Mouse (Mus musculus): Measurements from ENCODE around the gene St6galnac3. TPM values are rescaled to one million over a fixed set of nuclear protein-coding genes. Genes with fewer than 3 reads are reported as not detected.
A peak's percentile ranks its signal among the peaks of the same experiment; 100 is the strongest.

St6galnac3 gene
- polyA plus RNA-seq, 1 experiment from 2014 or later, result 22.7 TPM

DNA sequence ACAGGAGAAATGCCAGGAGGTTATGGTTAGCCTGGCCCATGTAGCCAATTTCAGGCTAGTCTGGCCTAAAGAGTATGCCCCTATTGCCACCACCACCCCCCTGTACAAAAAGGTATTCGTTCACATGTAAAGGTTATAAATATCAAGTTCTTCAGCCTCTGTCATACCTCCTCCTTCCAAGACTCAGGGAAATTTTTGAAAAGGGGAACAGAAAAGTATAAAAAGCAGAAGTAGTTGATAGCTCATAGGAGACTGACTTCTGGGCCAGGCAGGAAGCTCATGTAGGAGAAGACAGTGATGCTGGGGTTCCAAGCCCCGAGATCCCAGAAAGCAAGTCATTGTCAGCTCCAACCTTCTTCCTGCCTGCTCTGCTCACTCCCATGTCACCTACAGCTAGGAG is 158.9 kb downstream of the St6galnac3 start:
- Histone ChIP-seq H3K4me2 (no peak overlapping the region), H3K9ac (no peak overlapping the region), H3K36me3 (replicated peaks) (no peaks in the 10 kb centered on the region), H3K27ac (no peak overlapping the region), H3K4me3 (no peak overlapping the region), H3K27me3 (replicated peaks) (no peaks in the 10 kb centered on the region), H3K4me1 (peaks cover 5% of the 10 kb centered on the region; the same call in 1 of the 2 replicates), H3K9me3 (no peaks in the 10 kb centered on the region)
- 92% methylated on average over 2 of the region's 2 CpGs for WGBS
- ATAC-seq (replicated peaks), result no peak

DNA sequence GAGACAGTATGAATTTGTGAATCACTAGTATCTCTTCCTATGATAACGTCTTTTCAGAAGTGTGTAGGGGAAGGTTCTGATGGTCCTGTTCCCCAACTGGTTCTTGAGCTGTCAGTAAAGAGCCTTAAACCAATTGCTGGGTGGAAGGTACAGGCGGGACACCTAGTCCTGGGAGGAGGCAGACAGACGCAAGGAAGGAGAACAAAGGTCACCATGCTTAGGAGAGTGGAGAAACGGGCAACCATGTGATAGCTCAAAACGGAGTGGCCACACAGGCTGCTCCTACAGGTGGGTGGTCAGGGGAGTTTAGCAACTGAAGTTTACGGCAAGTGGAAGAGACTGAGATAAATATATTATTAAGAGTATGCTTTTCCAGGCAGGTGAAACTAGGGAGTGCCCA is 164.1 kb downstream of the St6galnac3 start:
- no peaks in the 10 kb centered on the region for H3K36me3 ChIP-seq (replicated peaks)
- no peaks in the 10 kb centered on the region for H3K9me3 ChIP-seq
- H3K27ac ChIP-seq, result no peak overlapping the region
- 86% methylated on average over 6 of the region's 6 CpGs for WGBS
- H3K4me1 ChIP-seq, result no peaks in the 10 kb centered on the region; the same call in 1 of the 2 replicates
- H3K4me2 ChIP-seq, result no peak overlapping the region
- no peak overlapping the region for H3K9ac ChIP-seq
- no peak for ATAC-seq (replicated peaks)
- no peak overlapping the region for H3K4me3 ChIP-seq
- no peaks in the 10 kb centered on the region for H3K27me3 ChIP-seq (replicated peaks)

DNA sequence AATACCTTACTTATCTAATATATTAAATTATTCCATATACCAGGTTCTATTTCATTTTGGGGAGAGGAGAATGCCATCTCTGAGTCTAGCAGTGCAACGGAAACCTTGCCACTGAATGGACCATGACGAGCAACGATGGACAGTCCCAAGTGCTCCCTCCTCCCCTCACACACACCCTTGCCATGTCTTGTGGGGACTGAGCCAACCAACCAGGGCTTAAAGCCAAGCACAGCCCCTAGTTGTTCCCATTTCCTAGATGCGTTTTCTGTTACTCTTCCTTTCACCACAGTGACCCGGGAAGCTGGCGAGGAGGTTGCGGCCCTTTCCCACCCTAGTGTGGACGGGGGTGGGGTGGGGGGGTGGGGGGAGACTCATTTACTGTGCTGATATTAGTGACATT is 165.4 kb downstream of the St6galnac3 start:
- Histone ChIP-seq H3K9ac (no peak overlapping the region), H3K9me3 (no peaks in the 10 kb centered on the region), H3K36me3 (replicated peaks) (no peaks in the 10 kb centered on the region), H3K4me3 (no peak overlapping the region), H3K4me1 (no peaks in the 10 kb centered on the region), H3K27me3 (replicated peaks) (no peaks in the 10 kb centered on the region), H3K4me2 (no peak overlapping the region), H3K27ac (no peak overlapping the region)
- 85% methylated on average over 8 of the region's 8 CpGs for WGBS
- no peak for ATAC-seq (replicated peaks)

DNA sequence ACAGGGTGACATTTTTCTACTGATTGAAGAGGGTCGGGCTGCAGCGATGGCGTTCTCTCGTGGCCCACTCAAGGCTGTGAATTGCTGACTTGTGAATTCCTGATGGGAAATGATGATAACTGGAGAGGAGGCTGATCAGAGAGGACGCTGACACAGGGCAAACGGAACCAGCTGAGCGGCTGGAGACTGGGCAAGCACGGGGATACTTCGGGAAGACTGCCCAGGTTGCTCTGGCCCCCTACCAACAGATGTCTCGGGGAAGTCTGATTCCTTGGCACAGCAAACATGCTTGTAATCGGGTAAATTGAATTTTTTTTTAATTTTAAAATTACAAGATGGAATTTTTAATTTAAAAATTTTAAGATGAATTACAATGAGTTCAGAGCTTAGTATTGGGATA is 168.4 kb downstream of the St6galnac3 start:
- H3K4me2 ChIP-seq, result no peak overlapping the region
- no peak overlapping the region for H3K9ac ChIP-seq
- H3K36me3 ChIP-seq (replicated peaks), result no peaks in the 10 kb centered on the region
- WGBS, result 73% methylated on average over 11 of the region's 11 CpGs
- no peaks in the 10 kb centered on the region for H3K27me3 ChIP-seq (replicated peaks)
- H3K9me3 ChIP-seq, result no peaks in the 10 kb centered on the region
- no peak overlapping the region for H3K4me3 ChIP-seq
- no peaks in the 10 kb centered on the region for H3K4me1 ChIP-seq
- ATAC-seq (replicated peaks), result no peak; the same call in 1 of the 2 replicates
- no peak overlapping the region for H3K27ac ChIP-seq

DNA sequence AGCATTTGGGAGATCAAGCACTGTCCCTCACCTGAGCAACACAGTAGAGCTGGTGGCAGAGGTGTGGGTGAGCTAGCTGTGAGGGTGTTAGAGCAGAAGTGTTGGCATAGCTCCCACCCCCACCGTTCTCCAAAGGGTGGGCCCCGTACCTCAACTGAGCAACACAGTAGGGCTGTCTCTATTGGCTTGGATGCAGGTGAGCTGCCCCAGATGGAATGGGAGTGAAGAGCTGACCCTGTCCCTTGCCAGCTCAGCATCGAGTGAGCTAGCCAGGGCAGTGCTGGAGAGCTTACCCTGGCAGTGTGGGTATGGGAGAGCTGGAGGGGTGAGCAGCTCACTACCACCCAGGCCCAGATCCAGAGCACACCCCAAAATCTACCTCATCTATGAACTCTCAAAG is 171.3 kb downstream of the St6galnac3 start:
- Histone ChIP-seq H3K9ac (no peak overlapping the region), H3K27ac (no peak overlapping the region), H3K4me2 (no peak overlapping the region), H3K4me1 (no peaks in the 10 kb centered on the region), H3K4me3 (no peak overlapping the region), H3K36me3 (replicated peaks) (no peaks in the 10 kb centered on the region), H3K27me3 (replicated peaks) (no peaks in the 10 kb centered on the region), H3K9me3 (no peaks in the 10 kb centered on the region)
- WGBS, result 93% methylated on average over 3 of the region's 3 CpGs
- peak; percentile 6; the same call in 1 of the 2 replicates for ATAC-seq (replicated peaks)

DNA sequence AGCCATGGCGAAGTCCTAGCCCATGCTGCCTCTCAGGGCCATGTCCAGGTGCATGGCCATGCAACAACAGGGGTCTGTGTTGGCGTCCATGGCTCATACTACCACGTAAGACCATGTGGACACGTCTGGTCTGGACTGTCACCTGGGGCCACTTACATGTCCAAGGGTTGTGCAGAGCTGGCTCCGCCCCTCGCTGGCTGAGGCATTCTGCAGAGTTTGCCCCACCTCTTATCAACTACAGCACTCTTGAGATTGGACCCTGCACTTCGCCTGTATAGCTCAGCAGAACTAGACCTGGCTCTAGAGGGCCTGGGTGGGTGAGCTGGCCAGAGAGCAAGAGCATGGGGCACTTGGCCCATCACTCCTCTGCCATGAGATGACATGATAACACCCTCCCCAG is 171.7 kb downstream of the St6galnac3 start:
- Histone ChIP-seq H3K36me3 (replicated peaks) (no peaks in the 10 kb centered on the region), H3K9ac (no peak overlapping the region), H3K4me2 (no peak overlapping the region), H3K27me3 (replicated peaks) (no peaks in the 10 kb centered on the region), H3K27ac (no peak overlapping the region), H3K9me3 (no peaks in the 10 kb centered on the region), H3K4me1 (no peaks in the 10 kb centered on the region), H3K4me3 (no peak overlapping the region)
- 94% methylated on average over 7 of the region's 7 CpGs for WGBS
- peak; percentile 11; the same call in 1 of the 2 replicates for ATAC-seq (replicated peaks)

DNA sequence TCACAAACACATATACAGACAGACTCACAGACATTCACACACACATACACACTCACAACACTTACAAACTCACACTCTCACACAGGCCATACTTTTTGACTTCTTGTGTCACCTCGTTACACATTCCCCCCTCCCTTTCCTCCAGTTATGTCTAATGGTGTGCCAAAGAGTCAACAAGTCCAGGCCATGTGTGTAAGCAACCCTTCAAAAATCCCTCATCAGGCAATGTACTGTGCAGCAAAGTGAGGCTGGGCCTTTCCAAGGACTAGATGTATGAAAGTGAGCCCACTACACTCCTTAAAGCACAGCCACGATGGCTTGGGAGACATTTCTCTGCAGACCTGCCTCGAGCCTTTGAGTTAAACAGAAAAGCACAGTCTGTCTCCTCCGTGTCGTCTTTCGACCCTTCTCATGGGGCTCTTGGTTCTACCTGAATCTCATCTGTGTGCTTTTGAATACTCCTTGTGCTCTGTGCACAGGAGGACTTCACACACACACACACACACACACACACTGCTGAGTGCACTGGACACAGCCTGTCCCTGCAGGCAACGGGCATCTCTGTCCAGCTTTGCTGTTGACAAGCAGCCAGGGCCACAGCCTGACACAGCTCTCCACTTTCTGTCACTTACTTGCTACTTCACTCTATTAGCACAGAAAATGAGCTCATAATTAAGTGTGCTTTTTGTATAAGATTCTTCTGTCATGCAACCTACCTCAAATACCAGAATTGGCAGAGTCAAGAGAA is 177.9 kb downstream of the St6galnac3 start:
- no peaks in the 10 kb centered on the region for H3K27me3 ChIP-seq (replicated peaks)
- no peak overlapping the region for H3K4me2 ChIP-seq
- ATAC-seq (replicated peaks), result no peak
- H3K27ac ChIP-seq, result no peak overlapping the region
- whole genome bisulfite sequencing, result 91% methylated on average over 7 of the region's 7 CpGs
- no peak overlapping the region for H3K9ac ChIP-seq
- no peaks in the 10 kb centered on the region for H3K4me1 ChIP-seq
- H3K9me3 ChIP-seq, result no peaks in the 10 kb centered on the region
- no peaks in the 10 kb centered on the region for H3K36me3 ChIP-seq (replicated peaks)
- H3K4me3 ChIP-seq, result no peak overlapping the region

DNA sequence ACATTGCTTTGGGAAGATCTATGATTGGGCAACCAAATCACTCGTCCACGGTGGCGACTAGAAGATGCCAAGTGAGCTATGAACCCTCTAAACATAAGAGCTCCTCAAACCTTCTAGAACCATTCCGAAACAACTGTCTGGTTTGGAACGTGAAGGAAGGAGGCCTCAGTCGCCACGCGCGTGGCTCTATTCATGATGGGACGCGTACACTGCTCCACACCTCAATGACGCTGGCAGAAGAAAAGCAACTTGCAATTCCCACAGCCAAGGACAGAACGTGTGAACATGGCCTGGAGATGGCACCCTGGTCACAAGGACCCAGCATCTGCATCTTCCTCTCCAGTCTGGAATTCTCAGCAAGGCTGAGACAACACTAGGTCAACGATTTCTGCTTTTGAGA is 185.1 kb downstream of the St6galnac3 start:
- no peak overlapping the region for H3K4me2 ChIP-seq
- no peak for ATAC-seq (replicated peaks)
- H3K9me3 ChIP-seq, result no peaks in the 10 kb centered on the region
- no peaks in the 10 kb centered on the region for H3K27me3 ChIP-seq (replicated peaks)
- no peak overlapping the region for H3K9ac ChIP-seq
- no peak overlapping the region for H3K4me3 ChIP-seq
- 94% methylated on average over 14 of the region's 14 CpGs for WGBS
- no peaks in the 10 kb centered on the region for H3K36me3 ChIP-seq (replicated peaks)
- no peak overlapping the region for H3K27ac ChIP-seq
- no peaks in the 10 kb centered on the region for H3K4me1 ChIP-seq

DNA sequence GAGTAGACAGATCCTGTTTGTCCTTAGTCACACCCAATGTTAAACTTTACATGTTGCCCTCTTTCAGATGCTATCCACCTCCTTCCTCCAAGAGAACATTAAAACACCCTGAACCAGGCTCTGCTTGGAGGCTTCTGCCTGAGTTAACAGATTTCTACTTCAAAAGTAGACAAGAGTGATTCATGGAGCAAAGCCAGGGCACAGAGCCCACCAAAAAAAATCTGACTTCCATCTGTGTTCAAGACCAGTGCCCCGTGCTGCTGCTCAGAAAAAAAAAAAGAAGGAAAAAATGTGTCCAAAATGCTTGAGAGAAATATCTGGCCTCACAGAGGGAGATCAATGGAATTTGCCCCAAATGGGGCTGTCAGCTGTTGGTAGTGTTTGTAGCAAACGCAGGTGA is 186.6 kb downstream of the St6galnac3 start:
- Histone ChIP-seq H3K36me3 (replicated peaks) (no peaks in the 10 kb centered on the region), H3K27me3 (replicated peaks) (no peaks in the 10 kb centered on the region), H3K4me3 (no peak overlapping the region), H3K4me1 (no peaks in the 10 kb centered on the region), H3K9ac (no peak overlapping the region), H3K27ac (no peak overlapping the region), H3K9me3 (no peaks in the 10 kb centered on the region), H3K4me2 (no peak overlapping the region)
- 74% methylated on average over 2 of the region's 2 CpGs for WGBS
- no peak for ATAC-seq (replicated peaks)

DNA sequence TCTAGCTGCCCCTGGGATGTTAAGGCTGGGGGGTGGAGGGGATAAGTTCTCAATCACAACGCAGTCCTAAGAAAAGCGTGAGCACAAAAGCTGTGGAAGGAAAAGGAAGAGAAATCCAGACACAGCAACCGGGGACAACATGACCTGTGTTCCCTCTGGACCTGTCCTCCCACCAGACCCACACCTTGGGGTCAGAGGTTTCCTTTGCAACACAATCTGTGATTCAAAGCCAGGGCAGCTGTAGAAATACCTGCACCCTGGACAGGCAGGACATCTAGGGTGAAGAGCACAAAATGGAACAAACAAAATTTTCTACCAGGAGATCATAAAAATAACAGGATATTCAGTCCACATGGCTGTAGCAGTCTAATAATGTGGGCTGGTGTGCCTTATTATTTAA is 187.5 kb downstream of the St6galnac3 start:
- H3K27me3 ChIP-seq (replicated peaks), result no peaks in the 10 kb centered on the region
- no peak for ATAC-seq (replicated peaks)
- no peak overlapping the region for H3K27ac ChIP-seq
- H3K4me3 ChIP-seq, result no peak overlapping the region
- H3K4me1 ChIP-seq, result no peaks in the 10 kb centered on the region
- WGBS, result 78% methylated on average over 3 of the region's 3 CpGs
- H3K9ac ChIP-seq, result no peak overlapping the region
- H3K9me3 ChIP-seq, result no peaks in the 10 kb centered on the region
- H3K36me3 ChIP-seq (replicated peaks), result no peaks in the 10 kb centered on the region
- H3K4me2 ChIP-seq, result no peak overlapping the region

DNA sequence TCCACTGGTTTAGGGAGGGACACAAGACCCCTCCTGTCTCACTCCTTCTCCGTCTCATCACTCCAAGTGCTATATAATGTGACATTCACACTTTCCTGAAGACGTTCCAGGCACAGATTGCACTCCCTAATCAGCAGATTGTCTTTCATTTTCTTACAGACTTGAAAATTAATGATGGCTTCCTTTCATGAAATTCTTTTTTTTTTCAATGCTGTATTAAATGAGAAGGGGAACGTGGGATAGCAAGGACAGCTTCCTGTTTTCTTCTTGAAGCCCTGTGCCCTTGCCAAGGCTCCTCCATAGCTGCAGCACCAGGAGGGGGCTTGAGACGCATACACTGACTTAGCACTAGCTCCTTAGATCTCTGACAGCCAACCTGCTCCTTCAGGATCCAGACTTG is 188.7 kb downstream of the St6galnac3 start:
- 77% methylated on average over 4 of the region's 4 CpGs for WGBS
- H3K36me3 ChIP-seq (replicated peaks), result no peaks in the 10 kb centered on the region
- H3K4me3 ChIP-seq, result no peak overlapping the region
- H3K9ac ChIP-seq, result no peak overlapping the region
- no peak overlapping the region for H3K4me2 ChIP-seq
- H3K27me3 ChIP-seq (replicated peaks), result no peaks in the 10 kb centered on the region
- H3K4me1 ChIP-seq, result no peaks in the 10 kb centered on the region
- no peaks in the 10 kb centered on the region for H3K9me3 ChIP-seq
- no peak for ATAC-seq (replicated peaks)
- no peak overlapping the region for H3K27ac ChIP-seq

DNA sequence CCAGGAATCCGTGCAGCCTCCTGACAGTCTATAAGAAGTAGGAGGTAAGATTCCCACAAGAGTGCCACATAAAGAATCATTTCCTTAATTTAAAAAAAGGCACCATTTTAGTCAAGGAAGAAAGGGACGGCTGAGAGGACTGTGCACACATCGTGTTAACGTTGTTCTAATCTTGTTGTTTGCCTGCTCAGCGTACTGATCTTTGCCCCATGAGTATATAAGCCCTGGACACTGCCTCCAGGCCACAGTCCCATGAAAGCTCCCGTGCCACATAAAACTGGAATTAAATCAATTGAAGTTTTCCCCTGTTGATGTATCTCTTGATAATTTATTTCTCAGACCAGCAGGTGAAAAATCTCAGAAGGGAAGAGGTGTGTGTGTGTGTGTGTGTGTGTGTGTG is 195.8 kb downstream of the St6galnac3 start:
- 75% methylated on average over 6 of the region's 6 CpGs for WGBS
- H3K27me3 ChIP-seq (replicated peaks), result no peaks in the 10 kb centered on the region

DNA sequence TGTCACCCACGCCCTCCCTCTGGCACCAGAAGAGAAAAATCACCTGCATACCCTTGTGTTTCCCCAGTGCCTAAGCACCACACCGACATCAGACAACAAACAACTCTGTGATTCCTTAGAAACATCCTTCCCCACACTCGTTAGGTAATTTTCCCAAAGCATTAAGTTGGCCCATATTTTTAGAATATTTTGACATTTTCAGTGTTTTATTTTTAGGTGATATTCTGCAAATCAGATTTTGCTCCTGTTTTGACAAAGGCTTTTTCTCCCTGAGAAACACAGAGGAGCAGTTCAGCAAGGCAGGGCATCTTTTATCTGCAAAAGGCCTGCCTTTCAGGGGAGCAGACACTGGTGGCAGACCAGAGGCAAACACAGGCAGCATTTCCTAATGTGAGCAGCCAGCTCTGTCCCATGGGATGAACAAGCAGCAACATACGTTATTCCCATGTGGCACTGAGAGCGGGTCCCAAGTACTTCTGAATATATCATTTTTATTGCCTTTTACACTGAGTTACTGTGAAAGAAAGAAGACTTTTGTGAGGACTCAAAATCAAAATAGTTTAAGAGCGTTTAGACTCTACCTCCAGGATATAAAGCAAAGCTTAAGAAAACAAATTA is 199.7 kb downstream of the St6galnac3 start:
- WGBS, result 75% methylated on average over 6 of the region's 6 CpGs
- Histone ChIP-seq H3K4me3 (no peak overlapping the region), H3K9me3 (no peaks in the 10 kb centered on the region), H3K27me3 (replicated peaks) (no peaks in the 10 kb centered on the region), H3K4me2 (no peak overlapping the region), H3K4me1 (peaks cover 3% of the 10 kb centered on the region; the same call in 1 of the 2 replicates), H3K27ac (no peak overlapping the region), H3K36me3 (replicated peaks) (no peaks in the 10 kb centered on the region), H3K9ac (no peak overlapping the region)
- no peak for ATAC-seq (replicated peaks)

More for the DNA sequence above, 195.8 kb downstream of the St6galnac3 start:
- Histone ChIP-seq H3K4me3 (no peak overlapping the region), H3K9ac (no peak overlapping the region), H3K36me3 (replicated peaks) (no peaks in the 10 kb centered on the region), H3K4me1 (peaks cover 3% of the 10 kb centered on the region; the same call in 1 of the 2 replicates), H3K4me2 (no peak overlapping the region), H3K9me3 (no peaks in the 10 kb centered on the region), H3K27ac (no peak overlapping the region)
- ATAC-seq (replicated peaks), result no peak

Data from midbrain, embryonic 15.5 days (tissue).